Mouse (Mus musculus): ENCODE data around the gene Ifitm6.
"Not testable (repeated sequence)": the region's sequence is repeated elsewhere in the genome, so short reads cannot be mapped to it uniquely, and the experiment has no call there.

DNA sequence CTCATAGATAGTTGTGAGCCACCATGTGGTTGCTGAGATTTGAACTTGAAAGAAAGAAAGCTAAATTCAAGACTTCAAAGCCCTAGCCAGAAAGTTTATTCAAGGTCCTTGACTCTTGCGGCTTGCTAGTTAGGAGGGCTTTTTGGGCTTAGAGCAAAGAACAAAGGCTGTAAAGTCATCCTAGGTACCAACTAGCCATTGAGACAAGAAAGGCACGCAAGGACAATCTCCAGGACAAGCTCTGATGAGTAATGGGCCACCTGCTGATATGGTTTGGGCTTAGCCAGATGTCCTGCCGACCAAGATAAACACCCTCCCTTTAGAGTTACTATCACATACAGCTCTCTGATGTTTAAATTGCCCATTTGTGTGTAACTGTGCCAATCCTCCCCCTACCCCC, 49.0 kb downstream of the Ifitm6 start:
- TF ChIP-seq MYOD1 (IDR thresholded peaks at IDR 0.05; ENCODE audit: control insufficient read depth in 1 of 3, insufficient read length in 2 of 3, low read depth in 2 of 3) = peak in 1 of 3 experiments; percentile 26
- not testable (repeated sequence) for TF ChIP-seq USF1 (IDR thresholded peaks at IDR 0.05; ENCODE audit: low read depth); E2F4 (IDR thresholded peaks at IDR 0.05; ENCODE audit: insufficient read depth); POLR2A (IDR thresholded peaks at IDR 0.05; ENCODE audit: insufficient read length, low read depth)
